Mouse (Mus musculus): Measurements from ENCODE around the gene Slc25a41. TPM values are rescaled to one million over a fixed set of nuclear protein-coding genes. Genes with fewer than 3 reads are reported as not detected.
A peak's percentile ranks its signal among the peaks of the same experiment; 100 is the strongest.

Slc25a41 gene
- polyA plus RNA-seq, 1 experiment from 2014 or later = not detected

DNA sequence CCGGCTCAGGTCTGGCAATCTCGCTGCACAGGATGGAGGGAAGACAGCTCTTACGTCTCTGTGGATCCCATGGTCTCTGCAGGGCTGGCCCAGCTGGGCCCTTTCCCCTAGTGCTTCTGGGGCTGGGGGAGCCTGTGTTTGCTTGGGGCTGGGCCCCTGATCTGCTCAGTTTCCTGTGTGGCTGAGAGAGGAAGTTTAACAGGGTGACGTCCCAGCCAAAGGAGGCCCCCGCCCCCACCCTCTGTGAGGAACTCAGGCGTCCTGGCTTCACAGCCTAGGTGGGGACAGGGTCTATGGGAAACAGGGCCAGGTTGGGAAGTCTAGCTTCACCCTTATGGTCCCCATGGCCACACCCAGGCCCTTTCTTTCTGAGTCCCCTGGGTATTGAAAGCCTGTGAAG, 36.9 kb upstream of the Slc25a41 start, which contains the start of gene Dennd1c:
Gene Dennd1c (minus strand): TSS at position 179 of the 400 bp plus-strand sequence.
- H3K9me3 ChIP-seq (ENCODE audit: low read length) = no peaks in the 10 kb centered on the region
- no peak within 1 kb of the TSS for H3K4me3 ChIP-seq (ENCODE audit: low read depth, low read length)
- H3K27ac ChIP-seq (ENCODE audit: low read length) = no peak within 1 kb of the TSS
- WGBS = 39% methylated on average over 6 of the region's 6 CpGs
- DNase-seq (ENCODE audit: low spot score) (peak; percentile 29), ATAC-seq (peak; percentile 63)
- H3K27me3 ChIP-seq (replicated peaks; ENCODE audit: insufficient read depth, low read length) = no peaks in the 10 kb centered on the region
- no peak within 1 kb of the TSS for H3K9ac ChIP-seq (replicated peaks; ENCODE audit: low read depth)
- H3K4me1 ChIP-seq (ENCODE audit: insufficient read depth, low read depth, low read length) = no peaks in the 10 kb centered on the region
- TF ChIP-seq EP300 (IDR thresholded peaks at IDR 0.05) = no peak
- TF ChIP-seq CTCF (IDR thresholded peaks at IDR 0.05) = no peak
- H3K4me2 ChIP-seq (replicated peaks; ENCODE audit: low read depth, low read length) = no peak within 1 kb of the TSS
- H3K36me3 ChIP-seq (ENCODE audit: insufficient read depth, low read length) = no peaks in the 10 kb centered on the region

DNA sequence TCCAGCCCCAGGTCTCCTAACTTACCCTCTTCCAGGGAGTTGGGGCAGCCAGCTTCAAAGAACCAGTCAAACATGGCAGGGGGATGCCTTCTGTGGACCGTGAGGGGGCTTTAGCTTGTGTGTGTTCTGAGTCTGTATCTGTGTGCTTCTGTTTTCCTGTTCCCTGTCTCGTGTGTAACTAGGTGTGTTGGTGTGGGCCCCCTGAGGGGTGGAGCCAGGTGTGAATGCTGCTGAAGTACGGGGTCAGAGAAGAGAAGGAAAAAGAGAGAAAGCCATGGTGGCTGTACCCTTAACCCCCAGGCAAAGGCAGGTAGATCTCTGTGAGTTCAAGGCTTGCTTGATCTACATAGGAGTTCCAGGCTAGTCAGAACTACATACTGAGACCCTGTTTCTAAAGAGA, 35.5 kb upstream of the Slc25a41 start:
- no peak for TF ChIP-seq CTCF (IDR thresholded peaks at IDR 0.05)

DNA sequence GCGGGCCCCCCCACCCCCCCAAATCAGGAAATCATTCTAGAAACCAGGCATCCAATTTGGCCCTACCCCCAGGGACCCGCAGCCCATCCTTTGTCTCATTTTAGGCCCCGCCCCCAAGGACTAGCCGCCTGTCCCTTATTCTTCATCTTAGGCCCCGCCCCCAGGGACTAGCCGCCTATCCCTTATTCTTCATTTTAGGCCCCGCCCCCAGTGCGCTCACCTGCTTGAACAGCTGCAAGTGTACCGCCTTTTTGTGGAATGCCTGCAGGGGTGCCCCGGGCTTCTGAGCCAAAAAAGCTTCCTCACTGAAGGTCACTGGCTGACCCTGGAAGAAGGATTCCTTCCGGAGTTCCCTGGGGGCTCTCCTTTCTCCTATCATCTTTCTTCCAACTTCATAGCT, 29.2 kb upstream of the Slc25a41 start:
- peak; percentile 83 for ATAC-seq
- WGBS = 7% methylated on average over 11 of the region's 11 CpGs
- no peak overlapping the region for H3K4me2 ChIP-seq (replicated peaks; ENCODE audit: low read depth, low read length)

More for the DNA sequence above, 35.5 kb upstream of the Slc25a41 start:
- H3K27me3 ChIP-seq (replicated peaks; ENCODE audit: insufficient read depth, low read length) = no peaks in the 10 kb centered on the region
- DNase-seq (ENCODE audit: low spot score) = no peak
- H3K36me3 ChIP-seq (ENCODE audit: insufficient read depth, low read length) = no peaks in the 10 kb centered on the region
- ATAC-seq = no peak
- H3K4me1 ChIP-seq (ENCODE audit: insufficient read depth, low read depth, low read length) = no peaks in the 10 kb centered on the region
- 43% methylated on average over 3 of the region's 3 CpGs for WGBS
- H3K4me3 ChIP-seq (ENCODE audit: low read depth, low read length) = no peak overlapping the region
- H3K27ac ChIP-seq (ENCODE audit: low read length) = no peak overlapping the region
- no peaks in the 10 kb centered on the region for H3K9me3 ChIP-seq (ENCODE audit: low read length)
- no peak overlapping the region for H3K9ac ChIP-seq (replicated peaks; ENCODE audit: low read depth)
- no peak overlapping the region for H3K4me2 ChIP-seq (replicated peaks; ENCODE audit: low read depth, low read length)

DNA sequence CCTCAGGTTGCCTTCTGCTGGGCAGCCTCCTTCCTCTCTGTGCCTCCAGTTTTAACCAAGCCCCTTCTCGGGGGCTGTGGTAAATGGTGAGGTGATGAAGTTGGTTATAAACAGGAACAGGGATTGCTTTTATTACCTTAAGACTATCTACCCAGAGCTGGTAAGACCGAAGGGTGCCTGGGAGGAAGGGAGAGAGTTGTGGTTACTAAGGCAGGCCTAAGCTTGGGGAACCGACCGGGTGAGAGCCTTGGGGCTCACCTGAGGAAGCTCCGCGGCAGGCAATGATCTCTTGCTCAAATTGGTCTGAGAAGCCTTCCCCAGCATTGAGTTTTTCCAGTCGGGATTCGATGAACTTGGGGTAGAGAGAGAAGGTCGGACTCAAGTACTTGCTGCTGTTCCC, 28.8 kb upstream of the Slc25a41 start:
- ATAC-seq = peak; percentile 19
- Histone ChIP-seq H3K27ac (ENCODE audit: low read length) (no peak overlapping the region), H3K36me3 (ENCODE audit: insufficient read depth, low read length) (no peaks in the 10 kb centered on the region), H3K4me2 (replicated peaks; ENCODE audit: low read depth, low read length) (no peak overlapping the region), H3K27me3 (replicated peaks; ENCODE audit: insufficient read depth, low read length) (no peaks in the 10 kb centered on the region), H3K9ac (replicated peaks; ENCODE audit: low read depth) (no peak overlapping the region), H3K4me1 (ENCODE audit: insufficient read depth, low read depth, low read length) (no peaks in the 10 kb centered on the region), H3K9me3 (ENCODE audit: low read length) (no peaks in the 10 kb centered on the region), H3K4me3 (ENCODE audit: low read depth, low read length) (no peak overlapping the region)
- DNase-seq (ENCODE audit: low spot score) = no peak
- 11% methylated on average over 9 of the region's 9 CpGs for WGBS
- TF ChIP-seq CTCF (IDR thresholded peaks at IDR 0.05) = no peak
- TF ChIP-seq EP300 (IDR thresholded peaks at IDR 0.05) = no peak

More for the DNA sequence above, 29.2 kb upstream of the Slc25a41 start:
- TF ChIP-seq CTCF (IDR thresholded peaks at IDR 0.05) (no peak), EP300 (IDR thresholded peaks at IDR 0.05) (no peak)
- no peak overlapping the region for H3K9ac ChIP-seq (replicated peaks; ENCODE audit: low read depth)
- H3K27me3 ChIP-seq (replicated peaks; ENCODE audit: insufficient read depth, low read length) = no peaks in the 10 kb centered on the region
- no peak overlapping the region for H3K4me3 ChIP-seq (ENCODE audit: low read depth, low read length)
- peak; percentile 81 for DNase-seq (ENCODE audit: low spot score)
- H3K4me1 ChIP-seq (ENCODE audit: insufficient read depth, low read depth, low read length) = no peaks in the 10 kb centered on the region
- no peak overlapping the region for H3K27ac ChIP-seq (ENCODE audit: low read length)
- no peaks in the 10 kb centered on the region for H3K9me3 ChIP-seq (ENCODE audit: low read length)
- H3K36me3 ChIP-seq (ENCODE audit: insufficient read depth, low read length) = no peaks in the 10 kb centered on the region

DNA sequence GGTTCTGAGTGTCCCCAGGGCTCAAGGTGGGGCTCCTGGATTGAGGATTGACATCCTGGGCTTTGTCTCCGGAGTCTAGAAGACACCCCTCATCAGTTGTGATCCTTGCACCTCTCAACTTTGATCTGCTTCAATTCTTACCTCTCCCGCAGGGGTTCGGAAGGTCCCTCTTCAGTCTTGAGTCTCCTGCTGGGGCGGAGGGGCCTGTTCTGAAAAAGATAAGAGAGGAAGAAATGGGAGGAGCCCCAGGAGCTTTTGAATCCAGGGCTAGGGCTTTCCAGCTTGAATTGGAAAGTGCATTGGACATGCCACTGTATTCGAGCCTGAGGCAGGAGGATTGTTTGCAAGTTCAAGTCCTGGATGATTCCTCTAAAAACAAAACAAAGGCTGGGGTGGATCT, 25.5 kb upstream of the Slc25a41 start:
- ATAC-seq = no peak
- Histone ChIP-seq H3K9ac (replicated peaks; ENCODE audit: low read depth) (no peak overlapping the region), H3K4me1 (ENCODE audit: insufficient read depth, low read depth, low read length) (no peaks in the 10 kb centered on the region), H3K36me3 (ENCODE audit: insufficient read depth, low read length) (no peaks in the 10 kb centered on the region), H3K4me2 (replicated peaks; ENCODE audit: low read depth, low read length) (no peak overlapping the region), H3K9me3 (ENCODE audit: low read length) (no peaks in the 10 kb centered on the region), H3K4me3 (ENCODE audit: low read depth, low read length) (no peak overlapping the region), H3K27me3 (replicated peaks; ENCODE audit: insufficient read depth, low read length) (peaks cover 8% of the 10 kb centered on the region; the same call in 1 of the 2 replicates), H3K27ac (ENCODE audit: low read length) (no peak overlapping the region)
- DNase-seq (ENCODE audit: low spot score) = no peak
- TF ChIP-seq CTCF (IDR thresholded peaks at IDR 0.05) (no peak), EP300 (IDR thresholded peaks at IDR 0.05) (no peak)
- WGBS = 52% methylated on average over 5 of the region's 5 CpGs

DNA sequence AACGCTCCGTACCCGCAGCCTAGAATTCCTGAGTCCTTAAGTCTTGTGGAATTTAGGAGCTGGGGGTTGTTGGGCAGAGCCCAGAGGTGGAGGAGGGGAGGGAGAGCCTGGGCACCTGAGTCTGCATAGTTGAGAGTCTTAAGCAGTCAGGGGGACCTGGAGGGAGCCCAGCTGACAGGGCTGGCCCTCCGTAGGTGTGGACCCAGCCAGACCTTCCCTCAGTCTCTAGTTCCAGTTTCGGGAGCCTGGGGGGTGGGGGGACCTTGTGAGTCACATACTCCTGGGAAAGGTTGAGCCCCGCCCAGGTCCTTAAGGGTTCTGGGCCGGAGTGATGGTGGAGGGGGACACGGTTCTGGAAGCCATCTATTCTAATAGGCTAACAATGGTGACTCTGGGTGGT, 21.6 kb upstream of the Slc25a41 start:
- Histone ChIP-seq H3K4me2 (replicated peaks; ENCODE audit: low read depth, low read length) (peak overlapping the region; percentile 54), H3K4me1 (ENCODE audit: insufficient read depth, low read depth, low read length) (no peaks in the 10 kb centered on the region), H3K27me3 (replicated peaks; ENCODE audit: insufficient read depth, low read length) (peaks cover 13% of the 10 kb centered on the region; the same call in 1 of the 2 replicates), H3K9me3 (ENCODE audit: low read length) (no peaks in the 10 kb centered on the region), H3K36me3 (ENCODE audit: insufficient read depth, low read length) (no peaks in the 10 kb centered on the region), H3K27ac (ENCODE audit: low read length) (peak overlapping the region; percentile 95), H3K9ac (replicated peaks; ENCODE audit: low read depth) (no peak overlapping the region), H3K4me3 (ENCODE audit: low read depth, low read length) (peak overlapping the region; percentile 55; the same call in 1 of the 2 replicates)
- DNase-seq (ENCODE audit: low spot score) (peak; percentile 64), ATAC-seq (peak; percentile 14)
- no peak for TF ChIP-seq EP300 (IDR thresholded peaks at IDR 0.05)
- no peak for TF ChIP-seq CTCF (IDR thresholded peaks at IDR 0.05)
- WGBS = 11% methylated on average over 8 of the region's 8 CpGs

DNA sequence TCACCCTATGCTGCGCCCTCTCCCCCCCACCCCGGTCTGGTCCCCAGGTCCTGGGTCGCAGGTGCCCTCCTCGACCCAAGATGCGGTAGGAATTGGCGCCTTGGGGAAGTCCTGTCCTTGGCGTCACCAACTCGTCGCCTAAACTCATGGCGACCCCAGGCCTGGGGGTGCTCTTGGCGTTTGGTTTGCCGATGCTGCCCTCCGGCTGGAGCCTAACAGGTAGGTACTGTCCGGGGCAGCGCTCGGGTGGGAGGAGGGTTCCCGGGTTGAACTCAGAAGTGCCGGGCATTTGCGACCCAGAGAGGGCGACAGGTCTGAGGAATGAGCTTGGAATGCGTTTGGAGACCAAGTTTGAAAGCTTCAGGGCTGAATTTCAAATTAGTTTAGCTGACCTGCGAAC, 21.1 kb upstream of the Slc25a41 start:
- 0% methylated on average over 22 of the region's 22 CpGs for WGBS
- peak overlapping the region; percentile 95 for H3K27ac ChIP-seq (ENCODE audit: low read length)

More for the DNA sequence above, 21.1 kb upstream of the Slc25a41 start:
- H3K36me3 ChIP-seq (ENCODE audit: insufficient read depth, low read length) = no peaks in the 10 kb centered on the region
- peak overlapping the region; percentile 55 for H3K4me3 ChIP-seq (ENCODE audit: low read depth, low read length)
- DNase-seq (ENCODE audit: low spot score) = no peak
- peak overlapping the region; percentile 68 for H3K9ac ChIP-seq (replicated peaks; ENCODE audit: low read depth)
- no peak for ATAC-seq
- peak overlapping the region; percentile 54 for H3K4me2 ChIP-seq (replicated peaks; ENCODE audit: low read depth, low read length)
- no peaks in the 10 kb centered on the region for H3K4me1 ChIP-seq (ENCODE audit: insufficient read depth, low read depth, low read length)
- no peak for TF ChIP-seq EP300 (IDR thresholded peaks at IDR 0.05)
- no peak; the same call in 1 of the 2 replicates for TF ChIP-seq CTCF (IDR thresholded peaks at IDR 0.05)
- H3K27me3 ChIP-seq (replicated peaks; ENCODE audit: insufficient read depth, low read length) = peaks cover 13% of the 10 kb centered on the region; the same call in 1 of the 2 replicates
- no peaks in the 10 kb centered on the region for H3K9me3 ChIP-seq (ENCODE audit: low read length)

Measured in lung, postnatal 0 days (tissue).